ENCODE assay signal across 15 mouse cellular contexts in the genomic region with DNA sequence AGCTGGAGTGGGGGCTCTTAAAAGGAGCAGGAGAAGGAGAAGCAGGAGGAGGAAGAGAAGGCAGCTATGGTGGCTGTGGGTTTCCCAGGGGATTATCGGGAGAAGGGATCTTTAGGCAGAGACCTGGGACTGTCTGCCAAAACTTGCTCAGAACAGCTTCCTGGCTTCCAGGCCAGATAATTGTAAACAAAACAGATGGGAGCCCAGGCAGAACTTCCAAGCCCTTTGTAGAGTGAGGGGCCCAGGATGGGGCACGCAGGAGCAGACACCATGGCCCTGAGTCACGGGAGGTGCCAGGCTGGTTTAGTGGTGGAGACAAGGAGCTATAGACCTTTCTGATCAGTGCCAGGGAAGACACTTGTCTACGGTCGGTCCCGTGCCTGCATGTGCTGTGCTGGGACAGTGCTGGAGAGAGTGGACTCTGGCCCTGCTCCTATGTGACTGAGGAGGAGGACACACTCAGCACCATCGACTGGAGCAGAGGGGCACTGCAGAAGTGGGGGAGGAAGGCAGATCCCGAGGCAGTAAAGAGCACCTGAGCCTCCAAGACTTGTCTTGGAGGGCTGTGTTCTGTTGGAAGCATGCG. TPM values are rescaled to one million over a fixed set of nuclear protein-coding genes. Genes with fewer than 3 reads are reported as not detected.
A peak's percentile ranks its signal among the peaks of the same experiment; 100 is the strongest.
DNase-seq lines count a peak whose midpoint lies in the region; ATAC-seq and TF ChIP-seq lines count a peak whose summit lies in the region.
"Had no signal": no experiment of that assay in that cellular context is flagged by ENCODE, and none has a peak within 500 bp of the region (broad histone marks: within the 10 kb centered on the region; RNA-seq: fewer than 3 reads in every experiment).

No protein-coding gene starts in this region.

- peaks cover 11% of the 10 kb centered on the region for H3K4me1 ChIP-seq in heart, postnatal 0 days (ENCODE audit: control insufficient read depth, insufficient read depth)
- peaks cover 11% of the 10 kb centered on the region for H3K4me1 ChIP-seq in heart, embryonic 11.5 days (ENCODE audit: control insufficient read depth, insufficient read depth, low read length)
- H3K4me1 ChIP-seq in embryonic facial prominence, embryonic 15.5 days = peaks cover 28% of the 10 kb centered on the region

- TF ChIP-seq CTCF in heart, postnatal 0 days (IDR thresholded peaks at IDR 0.05; ENCODE audit: low read depth) = no peak

- TF ChIP-seq EP300 in heart, postnatal 0 days (IDR thresholded peaks at IDR 0.05; ENCODE audit: low read depth) = no peak

- no peak overlapping the region for H3K9ac ChIP-seq in heart, postnatal 0 days (replicated peaks; ENCODE audit: low read depth, low read length)
- no peak overlapping the region for H3K9ac ChIP-seq in heart, embryonic 11.5 days (ENCODE audit: low read depth, low read length)
- H3K9ac ChIP-seq in embryonic facial prominence, embryonic 15.5 days = no peak overlapping the region
- H3K9ac ChIP-seq: hindbrain, embryonic 12.5 days had no signal

- no peak for ATAC-seq in heart, postnatal 0 days (ENCODE audit: insufficient read depth, low read depth)
- no peak for ATAC-seq in heart, embryonic 11.5 days (replicated peaks; ENCODE audit: insufficient number of reproducible peaks, low FRiP score, low TSS enrichment)
- ATAC-seq in embryonic facial prominence, embryonic 15.5 days (ENCODE audit: insufficient number of reproducible peaks, low FRiP score, low TSS enrichment, low read depth) = no peak

- DNase-seq in heart, postnatal 0 days (ENCODE audit: low spot score) = no peak
- DNase-seq in MN1 (ENCODE audit: low spot score) = peak; percentile 66
- DNase-seq in lung, postnatal 10 days = peak; percentile 63
- DNase-seq in thymus, postnatal 25 days = no peak
- DNase-seq in urinary bladder, adult 18-20 months (ENCODE audit: low spot score in 2 of 2) = no peak
- DNase-seq: adrenal gland, adult 2 months; cerebellum, postnatal 14 days; kidney, adult 9 months; thymus, postnatal 36 days had no signal

- no peak overlapping the region for H3K4me2 ChIP-seq in heart, postnatal 0 days (ENCODE audit: low read depth, low read length)
- no peak overlapping the region for H3K4me2 ChIP-seq in heart, embryonic 11.5 days
- no peak overlapping the region for H3K4me2 ChIP-seq in embryonic facial prominence, embryonic 15.5 days (replicated peaks)
- H3K4me2 ChIP-seq: hindbrain, embryonic 12.5 days had no signal

- no peak overlapping the region for H3K4me3 ChIP-seq in heart, postnatal 0 days (ENCODE audit: low read depth, low read length)
- no peak overlapping the region for H3K4me3 ChIP-seq in heart, embryonic 11.5 days (ENCODE audit: low read depth, low read length)
- H3K4me3 ChIP-seq in embryonic facial prominence, embryonic 15.5 days (replicated peaks) = no peak overlapping the region
- H3K4me3 ChIP-seq: hindbrain, embryonic 12.5 days had no signal

- WGBS in heart, postnatal 0 days = 50% methylated on average over 9 of the region's 9 CpGs
- 50% methylated on average over 9 of the region's 9 CpGs for WGBS in heart, embryonic 11.5 days (ENCODE audit: insufficient replicate concordance)
- 37% methylated on average over 9 of the region's 9 CpGs for WGBS in embryonic facial prominence, embryonic 15.5 days

- H3K27ac ChIP-seq in heart, postnatal 0 days (ENCODE audit: low read depth) = 0 out of 2 replicates have a peak overlapping the region, but pooled peaks have one; percentile 13
- no peak overlapping the region for H3K27ac ChIP-seq in heart, embryonic 11.5 days (ENCODE audit: low read depth, low read length)
- H3K27ac ChIP-seq in embryonic facial prominence, embryonic 15.5 days (replicated peaks) = peak overlapping the region; percentile 60
- H3K27ac ChIP-seq: hindbrain, embryonic 12.5 days had no signal

- H3K27me3 ChIP-seq in heart, postnatal 0 days (ENCODE audit: control insufficient read depth, insufficient read depth, low read length) = no peaks in the 10 kb centered on the region
- H3K27me3 ChIP-seq in heart, embryonic 11.5 days (ENCODE audit: control insufficient read depth, insufficient read depth, low read length) = no peaks in the 10 kb centered on the region
- H3K27me3 ChIP-seq in embryonic facial prominence, embryonic 15.5 days = no peaks in the 10 kb centered on the region
- H3K27me3 ChIP-seq: hindbrain, embryonic 12.5 days had no signal

- H3K36me3 ChIP-seq in heart, postnatal 0 days (replicated peaks; ENCODE audit: control insufficient read depth, insufficient read depth, low read length) = no peaks in the 10 kb centered on the region
- no peaks in the 10 kb centered on the region for H3K36me3 ChIP-seq in heart, embryonic 11.5 days (ENCODE audit: control insufficient read depth, insufficient read depth, low read length)
- H3K36me3 ChIP-seq in embryonic facial prominence, embryonic 15.5 days = no peaks in the 10 kb centered on the region
- H3K36me3 ChIP-seq: hindbrain, embryonic 12.5 days had no signal

- H3K9me3 ChIP-seq in heart, postnatal 0 days (replicated peaks; ENCODE audit: control insufficient read depth, low read length) = no peaks in the 10 kb centered on the region
- H3K9me3 ChIP-seq in heart, embryonic 11.5 days (replicated peaks; ENCODE audit: control insufficient read depth, low read length) = no peaks in the 10 kb centered on the region
- no peaks in the 10 kb centered on the region for H3K9me3 ChIP-seq in embryonic facial prominence, embryonic 15.5 days (replicated peaks)
- H3K9me3 ChIP-seq: hindbrain, embryonic 12.5 days had no signal

RNA-seq across cellular contexts. Expression of a gene that starts 43.4 kb away (rescaled TPM):
- total RNA-seq in heart, postnatal 0 days (2014; rRNA removed; ENCODE audit: low replicate concordance) = 1.5 TPM in 1 of 2 replicates, not detected in the other
- polyA plus RNA-seq in heart, postnatal 0 days (2015; fragmentation: Nextera tagmentation; extraction: Ambion mirVana) = 0.10 and 0.20 TPM in 2 replicates
- polyA plus RNA-seq in heart, embryonic 11.5 days (2014; fragmentation: Nextera tagmentation; extraction: Ambion mirVana) = 0.30 and 0.87 TPM in 2 replicates
- polyA plus RNA-seq in embryonic facial prominence, embryonic 15.5 days (2015; fragmentation: Nextera tagmentation; extraction: Ambion mirVana) = 10.1 and 10.6 TPM in 2 replicates
- total RNA-seq: adrenal gland, adult 2 months; layer of hippocampus, adult 8-10 months; left cerebral cortex, postnatal 36 days; neutrophil, adult 5-6 weeks had no signal
- polyA plus RNA-seq: adrenal gland, adult 2 months; hindbrain, embryonic 12.5 days had no signal

Comparison
In these comparisons a context has a peak if more than half of its experiments do, and no peak if none do; other contexts are left out.
1. DNase-seq: peak in MN1 (single experiment) and lung, postnatal 10 days (single experiment); none in heart, postnatal 0 days (single experiment), thymus, postnatal 25 days (single experiment) and urinary bladder, adult 18-20 months (0 of 2).